Mouse (Mus musculus): ENCODE measurements around the gene Tgif1. TPM values are rescaled to one million over a fixed set of nuclear protein-coding genes. Genes with fewer than 3 reads are reported as not detected.

The Tgif1 gene
- polyA plus RNA-seq, 2 experiments from 2014 or later = 38.4 to 58.2 TPM

DNA sequence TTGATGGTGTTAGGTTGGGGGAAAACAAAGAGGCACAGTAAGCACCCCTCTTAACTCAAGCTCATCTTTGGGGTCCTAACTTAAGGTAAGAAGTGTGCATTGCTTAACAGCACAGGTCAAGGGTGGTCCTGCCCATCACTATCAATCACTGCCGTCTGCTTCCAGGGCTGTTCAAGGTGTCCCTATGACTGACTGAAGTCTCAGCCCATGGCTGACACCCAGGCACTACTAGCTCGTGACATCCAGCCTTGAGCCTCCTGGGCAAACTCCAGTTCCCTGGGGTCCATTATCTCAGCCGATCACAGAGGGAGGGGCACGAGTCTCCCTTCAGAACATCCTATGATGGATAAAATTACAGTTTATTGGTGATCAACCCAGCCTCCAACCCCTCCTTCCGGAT lies 12.7 kb upstream of the Tgif1 start:
- no peak for ATAC-seq

DNA sequence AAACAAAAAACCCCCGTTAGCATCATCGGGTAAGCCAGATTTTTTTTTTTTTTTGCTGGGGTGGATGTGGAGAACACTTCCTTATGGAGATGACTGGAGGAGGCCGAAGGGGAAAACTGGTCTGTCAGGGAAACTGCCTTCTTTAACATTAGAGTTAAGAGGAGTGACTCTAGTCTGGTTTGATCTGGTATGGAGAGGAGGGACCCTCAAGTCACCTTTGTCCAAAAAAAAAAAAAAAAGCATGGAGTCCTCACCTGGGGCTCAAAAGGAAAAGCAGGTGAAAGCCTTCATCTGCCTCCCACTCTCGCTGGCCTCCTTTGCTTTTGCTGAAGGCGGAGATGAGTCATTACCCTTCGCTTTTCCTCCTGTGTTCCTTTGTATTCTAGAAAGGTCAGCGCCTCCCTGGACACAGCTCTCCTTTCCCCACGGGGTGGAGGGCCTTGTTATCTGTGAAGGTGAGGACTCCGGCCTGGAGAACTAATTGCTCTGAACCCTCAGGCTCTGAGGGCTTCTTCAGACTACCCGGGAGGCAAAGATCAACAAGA lies 11.8 kb upstream of the Tgif1 start:
- no peak for ATAC-seq

DNA sequence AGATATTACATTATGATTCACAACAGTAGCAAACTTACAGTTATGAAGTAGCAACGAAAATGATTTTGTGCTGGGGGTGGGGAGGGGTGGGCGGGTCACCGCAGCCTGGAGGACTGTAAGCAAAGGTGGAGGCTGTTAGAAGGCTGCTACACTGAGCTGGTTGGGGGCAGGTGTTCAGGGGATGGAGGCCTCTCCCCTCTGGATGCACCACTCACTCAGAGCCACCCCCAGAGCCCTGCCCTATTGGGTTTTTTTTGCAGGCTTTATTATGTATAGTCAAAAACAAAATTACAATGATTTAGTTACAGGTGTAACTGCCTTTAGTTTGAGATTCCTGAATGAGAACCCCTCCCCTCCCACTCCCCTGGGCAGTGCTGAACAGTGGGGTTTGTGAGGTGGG lies 11.3 kb upstream of the Tgif1 start:
- ATAC-seq = no peak

DNA sequence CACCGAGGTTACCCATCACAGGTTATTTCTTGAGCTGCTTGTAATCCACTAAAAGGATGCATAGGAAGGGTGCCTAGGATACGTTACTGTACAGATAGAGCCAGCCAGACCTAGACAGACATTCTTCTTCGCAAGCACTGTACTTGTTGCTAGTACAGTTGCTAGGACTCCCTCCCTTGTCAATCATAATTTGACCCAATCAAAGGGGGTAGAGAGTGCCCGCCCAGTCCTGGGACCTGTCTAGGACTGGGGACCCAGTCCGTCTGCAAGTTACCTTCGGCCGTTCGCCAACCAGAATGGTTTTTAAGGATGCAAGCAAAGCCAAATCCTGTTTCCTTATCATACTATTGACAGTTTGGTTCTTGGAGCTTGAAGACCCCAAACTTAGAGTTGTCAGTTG lies 10.8 kb upstream of the Tgif1 start:
- ATAC-seq = no peak

DNA sequence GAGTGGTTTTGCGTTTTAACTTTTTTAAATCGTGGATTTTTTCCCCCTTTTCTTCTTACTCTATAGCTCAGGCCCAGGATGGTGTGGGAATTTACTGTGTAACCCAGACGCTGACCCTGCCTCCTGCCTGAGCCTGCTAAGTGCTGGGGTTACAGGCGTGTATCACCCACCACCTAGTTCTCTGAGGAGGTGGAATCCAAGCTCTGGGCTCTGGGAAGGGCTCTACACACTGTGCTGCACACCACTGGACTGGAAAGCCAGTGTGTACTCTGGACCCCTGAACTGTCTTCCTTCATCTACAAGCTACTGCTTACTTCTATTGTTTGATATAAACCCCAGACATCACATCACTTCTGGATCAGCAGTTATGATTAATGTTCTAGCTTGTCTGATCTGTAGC lies 5.5 kb upstream of the Tgif1 start:
- no peak for ATAC-seq

DNA sequence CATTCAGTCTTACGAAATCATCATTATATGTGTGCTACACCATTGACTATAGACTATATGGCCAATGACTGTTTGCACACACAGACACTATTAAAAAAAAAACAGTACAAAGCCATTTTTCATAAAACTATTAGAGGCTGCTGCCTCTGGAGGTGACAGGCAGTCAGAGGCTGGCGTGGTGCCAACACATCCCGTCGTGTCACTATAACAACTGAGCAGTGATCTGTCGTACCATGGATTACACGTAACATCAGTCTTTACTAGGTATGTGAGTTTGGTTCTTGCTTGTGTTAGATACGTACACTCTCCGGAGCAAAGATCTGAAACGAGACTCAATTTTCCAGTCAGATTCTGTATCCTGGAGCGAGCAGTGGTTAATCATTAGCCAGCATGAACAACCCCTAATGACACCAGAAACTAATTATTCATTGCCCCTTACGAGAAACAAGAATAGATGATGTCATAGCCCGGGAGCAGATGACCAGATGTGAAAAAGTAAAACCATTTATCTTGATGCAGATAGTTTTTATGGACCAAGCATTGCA lies 3.6 kb upstream of the Tgif1 start:
- ATAC-seq = no peak

DNA sequence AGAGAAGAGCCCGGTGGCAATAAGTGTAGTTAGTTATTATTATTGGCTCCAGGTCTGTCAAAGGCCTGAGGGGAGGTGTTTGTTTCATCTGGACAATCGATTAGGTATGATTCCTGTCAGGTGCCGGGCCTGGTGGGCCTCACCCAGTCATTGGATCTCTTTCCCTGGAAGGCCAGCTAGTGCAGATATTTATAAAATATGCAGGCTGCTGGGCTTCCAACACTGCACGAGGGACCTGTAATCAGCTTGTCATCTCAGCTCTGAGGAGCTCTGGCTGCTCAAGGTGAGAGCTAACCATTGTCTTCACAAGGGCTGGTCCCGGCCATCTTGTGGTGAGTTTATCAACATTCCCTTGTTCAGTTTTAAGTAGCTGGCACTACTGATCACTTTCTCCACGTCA lies 675 bp upstream of the Tgif1 start:
- no peak for ATAC-seq

DNA sequence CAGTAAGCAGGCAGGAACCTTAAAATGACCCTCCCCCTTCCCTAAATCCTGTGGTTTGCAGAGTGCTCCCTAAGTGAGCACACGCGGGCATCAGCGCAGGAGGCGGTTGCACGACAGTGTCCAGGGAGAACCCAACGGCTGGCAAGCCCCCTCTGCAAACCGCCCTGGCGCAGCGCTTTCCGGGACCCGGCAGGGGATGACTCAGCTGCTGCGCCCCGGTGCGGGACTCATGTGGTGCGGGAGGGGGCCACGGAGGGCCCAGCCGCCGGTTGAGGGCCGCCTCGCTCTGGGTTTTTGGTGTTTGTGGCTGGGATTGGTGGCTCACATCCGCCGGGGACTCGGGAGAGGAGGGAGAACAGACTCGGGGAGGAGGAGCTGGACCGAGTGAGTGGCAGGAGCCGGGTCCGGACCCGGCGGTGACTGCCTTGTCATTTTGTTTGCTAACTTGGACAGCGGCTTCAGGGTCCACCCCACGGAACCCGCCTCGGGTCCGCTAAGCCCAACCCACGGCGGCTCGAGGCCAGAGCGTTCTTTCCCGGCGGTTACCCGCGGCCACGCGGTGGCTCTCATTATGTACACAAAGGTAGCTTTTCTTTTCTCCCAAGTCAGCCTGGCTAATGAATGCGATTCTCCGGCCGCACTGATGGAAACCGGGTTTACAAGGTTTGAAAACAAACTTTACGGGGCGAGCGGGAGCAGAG lies 510 bp downstream of the Tgif1 start:
- peak; percentile 17 for ATAC-seq

DNA sequence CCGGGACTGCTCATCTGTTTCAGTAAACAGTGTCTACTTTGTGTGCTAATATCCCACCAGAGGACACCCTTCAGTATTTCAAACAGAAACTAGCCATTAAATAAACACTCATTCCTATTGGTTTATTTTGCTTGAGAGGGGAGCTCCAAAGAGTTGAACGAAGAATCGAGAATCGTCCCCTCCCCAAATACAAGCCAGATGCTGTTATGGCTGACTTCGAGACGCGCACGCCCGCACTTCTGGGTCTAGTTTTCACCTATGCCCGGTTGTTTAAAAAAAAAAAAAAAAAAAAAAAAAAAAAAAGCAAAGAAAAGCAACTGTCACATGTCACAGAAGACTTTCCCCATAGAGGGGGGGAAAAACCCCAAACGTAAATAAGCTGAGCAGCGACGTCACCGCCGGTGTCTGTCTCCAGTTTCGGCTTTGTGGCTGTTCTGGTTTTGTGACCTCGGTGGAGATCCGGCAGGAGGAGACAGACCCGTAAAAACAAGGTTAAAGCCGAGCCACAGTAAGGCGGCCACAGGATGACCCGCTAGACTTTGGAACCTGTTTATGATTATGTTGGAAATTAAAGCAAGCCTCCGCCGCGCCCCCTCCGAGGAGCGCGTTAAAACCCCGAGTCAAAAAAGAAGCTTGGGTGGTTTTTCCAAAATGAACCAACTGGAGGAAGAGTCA lies 1.2 kb downstream of the Tgif1 start:
- ATAC-seq = peak; percentile 44

DNA sequence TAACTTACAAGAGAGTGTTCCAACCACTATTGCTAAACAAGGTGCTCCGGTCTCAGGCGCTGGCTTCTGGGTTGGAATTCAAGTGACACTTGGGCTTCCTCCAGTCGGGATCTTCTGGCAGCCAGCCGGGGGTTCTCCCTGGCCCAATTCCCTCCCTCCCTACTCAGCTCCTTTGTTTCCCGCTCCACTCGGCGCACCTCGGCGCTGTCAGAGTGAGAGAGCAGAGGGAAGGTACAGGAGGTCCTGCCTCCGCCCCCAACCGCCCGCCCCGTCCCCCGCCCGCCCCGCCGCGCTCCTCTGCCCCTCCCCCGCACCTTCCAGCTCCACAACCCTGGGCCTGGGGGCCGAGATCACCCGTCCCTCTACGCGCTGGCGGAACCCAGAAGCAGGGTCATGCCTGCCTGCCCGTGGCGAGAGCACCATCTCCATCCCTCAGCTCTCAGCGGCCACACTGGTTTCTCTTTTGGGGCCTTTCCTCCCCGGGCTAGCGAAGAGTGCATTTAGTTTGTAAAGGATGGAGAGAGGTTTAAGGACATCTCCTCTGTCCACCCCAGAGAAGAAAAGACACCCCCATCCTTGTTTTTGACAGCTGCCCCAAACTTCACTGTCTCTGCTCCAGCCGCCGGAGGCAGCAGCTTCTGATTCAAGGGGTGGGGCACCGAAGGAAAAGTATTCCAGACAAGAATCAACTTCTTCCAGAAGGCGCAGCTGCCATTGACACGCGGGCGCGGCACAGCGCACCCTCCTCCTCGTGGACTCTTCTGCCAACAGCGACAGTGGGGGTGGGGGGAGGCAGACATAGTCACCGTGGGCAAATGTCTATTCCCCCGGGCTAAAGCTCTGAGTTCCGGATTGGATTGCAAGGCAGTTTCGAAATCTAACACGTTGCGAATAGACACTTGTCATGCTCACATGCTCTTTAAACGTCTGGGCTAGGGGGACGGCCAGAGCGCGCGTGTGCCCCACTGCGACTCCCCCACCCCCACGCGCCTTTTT lies 2.1 kb downstream of the Tgif1 start:
- ATAC-seq = peak; percentile 17

DNA sequence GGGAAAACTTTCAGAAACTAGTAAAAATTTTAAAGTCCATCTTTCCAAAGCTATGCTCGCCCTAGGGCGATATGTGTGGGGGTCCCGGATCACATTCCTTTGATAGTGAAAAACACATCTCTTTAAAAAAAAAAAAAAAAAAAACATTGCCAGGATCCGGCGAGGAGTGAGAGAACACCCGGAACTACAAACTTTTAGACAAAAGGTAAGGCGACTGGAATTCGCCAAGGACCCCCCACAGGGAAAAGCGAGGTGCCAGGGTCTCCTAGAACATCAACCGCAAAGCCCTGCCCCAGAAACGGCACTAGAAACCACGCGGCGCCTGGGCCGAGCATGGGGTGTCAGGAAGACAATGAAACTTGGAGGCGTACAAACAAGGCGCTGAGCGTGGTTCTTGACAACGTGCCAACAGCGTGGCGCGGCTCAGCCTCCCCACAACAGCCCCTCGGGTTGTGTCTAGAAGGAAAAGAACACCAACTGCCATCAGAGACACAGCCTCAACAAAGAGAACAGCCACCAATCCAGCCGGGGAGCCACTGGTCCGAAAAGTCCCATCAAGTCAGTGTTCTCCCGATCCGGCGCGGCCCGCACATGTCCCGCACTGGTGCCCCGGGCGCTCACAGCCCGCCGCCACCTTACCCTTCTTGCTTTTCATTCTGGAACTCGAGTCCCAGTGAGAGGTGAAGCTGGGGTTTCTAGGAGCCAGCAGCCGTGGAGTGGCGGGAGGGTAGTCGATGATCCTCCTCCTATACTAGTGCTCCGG lies 2.9 kb downstream of the Tgif1 start:
- ATAC-seq = no peak

DNA sequence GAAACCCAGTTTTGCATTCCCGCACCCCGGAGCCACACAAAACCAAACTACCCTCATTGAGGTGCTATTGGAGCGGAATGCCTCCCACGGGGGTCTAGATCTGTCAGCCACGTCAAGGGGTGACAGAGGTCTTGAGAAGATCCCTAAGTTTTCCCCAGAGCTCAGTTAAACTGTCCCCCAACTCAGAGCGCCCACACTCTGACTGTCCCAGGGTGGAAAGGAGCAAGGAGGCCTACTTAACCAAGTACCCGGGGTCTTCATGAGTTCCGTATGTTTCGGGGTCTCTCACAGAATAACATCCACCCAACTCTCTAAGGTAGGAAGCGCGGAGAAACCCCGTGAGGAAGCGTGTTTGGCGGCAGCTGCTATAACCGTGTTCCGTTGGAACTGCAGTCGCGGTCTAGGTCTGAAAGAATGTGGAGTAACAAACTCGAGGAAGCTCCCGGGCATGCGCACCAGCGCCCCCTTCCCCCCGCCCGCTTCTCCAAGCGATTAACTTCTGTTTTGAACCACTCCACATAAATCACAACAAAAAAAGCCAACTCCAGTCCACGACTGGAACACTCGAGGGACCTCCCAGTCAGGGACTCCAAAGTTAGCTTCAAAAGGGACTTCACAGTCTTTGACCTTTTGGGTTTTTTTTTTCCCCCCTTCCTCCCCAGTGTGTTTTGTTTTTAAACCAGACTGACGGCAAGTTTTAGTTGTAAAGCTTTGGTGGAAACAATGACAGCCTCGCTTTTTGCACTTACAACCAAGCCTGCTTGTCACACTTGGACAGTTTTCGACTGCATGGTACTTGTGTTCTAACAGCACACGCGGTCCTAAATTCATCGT lies 3.7 kb downstream of the Tgif1 start:
- ATAC-seq = peak; percentile 7

DNA sequence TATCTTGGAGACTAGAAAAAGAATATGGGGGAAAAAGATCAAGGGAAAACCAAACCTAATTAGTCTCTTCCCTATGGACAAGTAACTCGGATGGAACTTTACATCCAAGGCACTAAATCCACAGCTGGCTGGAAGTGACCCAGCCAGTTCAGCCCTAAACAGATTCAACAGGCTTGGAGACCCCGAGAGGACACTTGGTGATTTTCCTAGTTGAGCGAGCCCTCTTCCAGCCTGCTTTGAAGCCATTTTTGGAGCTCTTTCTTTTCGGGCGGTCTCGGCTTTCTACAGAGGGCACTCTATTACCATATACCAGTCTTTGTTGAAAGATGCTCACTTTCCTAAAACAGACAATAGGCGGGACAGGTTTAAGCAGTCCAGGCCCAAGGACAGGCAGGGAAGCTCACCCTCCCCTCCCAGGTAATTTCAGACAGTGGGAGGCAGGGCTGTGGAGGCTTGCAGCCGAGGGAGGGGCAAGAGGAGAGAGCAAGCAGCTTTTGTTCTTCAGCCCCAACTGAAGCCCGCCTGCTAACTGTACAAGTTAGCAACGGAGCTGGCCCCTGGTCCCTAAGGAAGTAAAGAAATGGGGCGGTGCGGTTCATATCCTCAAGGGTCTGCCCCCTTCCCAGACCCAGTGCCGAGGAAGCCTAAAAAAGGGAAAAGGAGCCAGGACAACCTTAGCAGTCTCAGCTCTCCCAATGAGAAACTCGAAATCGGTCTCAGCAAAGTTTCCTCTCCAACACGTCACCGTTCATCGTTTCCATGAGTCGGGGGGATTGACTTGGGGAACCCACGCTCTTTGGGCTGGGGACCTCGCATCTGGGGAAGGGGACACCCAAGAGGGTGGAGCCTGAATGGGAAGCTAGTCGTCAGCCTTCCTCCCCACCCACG lies 4.6 kb downstream of the Tgif1 start:
- no peak for ATAC-seq

DNA sequence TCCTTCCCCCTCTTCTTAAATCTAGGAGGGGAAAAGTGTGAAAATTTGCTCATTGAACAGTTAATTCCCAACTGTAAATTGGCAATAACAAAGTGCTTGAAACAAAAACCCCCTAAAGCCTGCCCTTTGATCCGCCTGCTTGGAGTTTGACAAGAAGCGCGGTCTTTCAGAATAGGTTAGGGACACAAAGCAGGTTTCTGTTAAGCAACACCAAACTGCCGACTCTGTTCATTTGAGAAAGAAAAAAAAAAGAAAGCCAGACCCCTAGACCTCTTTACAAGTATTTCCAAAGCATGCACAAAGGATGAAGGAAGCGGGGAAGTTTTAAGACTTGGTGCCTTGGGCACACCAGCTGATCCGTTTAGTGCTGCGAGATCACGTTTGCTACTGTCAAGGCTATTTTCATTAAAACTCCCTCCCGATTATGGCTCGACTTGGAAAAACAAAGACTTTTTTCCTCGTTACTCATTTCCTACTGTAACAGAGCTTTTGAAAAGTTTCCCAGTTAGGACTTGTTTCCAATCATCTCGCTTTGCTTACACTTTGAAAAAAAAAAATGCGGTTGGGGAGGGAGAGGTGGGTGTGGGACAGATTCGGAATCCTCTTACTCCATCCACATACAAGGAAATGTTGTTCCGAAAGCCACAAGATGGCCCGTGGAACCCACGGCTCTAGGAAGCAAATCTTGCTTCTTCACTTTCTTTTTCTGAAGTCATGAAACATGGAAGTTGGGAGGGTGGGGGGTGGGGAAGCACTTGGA lies 5.4 kb downstream of the Tgif1 start:
- no peak for ATAC-seq

DNA sequence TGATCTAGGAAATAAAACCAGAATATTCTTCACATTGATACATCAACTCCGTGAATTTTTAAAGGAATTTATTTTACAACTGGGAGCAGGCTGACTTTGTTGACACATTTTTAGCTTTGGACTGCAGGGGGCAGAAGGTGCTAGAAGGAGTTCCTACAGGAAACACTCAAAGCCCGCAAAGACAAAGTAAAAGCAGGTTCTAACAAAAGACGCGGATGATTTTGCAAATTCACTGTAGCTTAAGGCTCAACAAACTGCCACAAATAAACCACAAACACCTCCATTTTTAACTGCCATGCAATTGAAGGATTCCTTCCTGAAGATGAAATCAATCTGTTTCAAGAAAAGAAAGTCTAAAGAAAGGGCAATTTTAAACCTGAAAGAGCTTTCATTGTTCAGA lies 6.3 kb downstream of the Tgif1 start:
- peak; percentile 25 for ATAC-seq

DNA sequence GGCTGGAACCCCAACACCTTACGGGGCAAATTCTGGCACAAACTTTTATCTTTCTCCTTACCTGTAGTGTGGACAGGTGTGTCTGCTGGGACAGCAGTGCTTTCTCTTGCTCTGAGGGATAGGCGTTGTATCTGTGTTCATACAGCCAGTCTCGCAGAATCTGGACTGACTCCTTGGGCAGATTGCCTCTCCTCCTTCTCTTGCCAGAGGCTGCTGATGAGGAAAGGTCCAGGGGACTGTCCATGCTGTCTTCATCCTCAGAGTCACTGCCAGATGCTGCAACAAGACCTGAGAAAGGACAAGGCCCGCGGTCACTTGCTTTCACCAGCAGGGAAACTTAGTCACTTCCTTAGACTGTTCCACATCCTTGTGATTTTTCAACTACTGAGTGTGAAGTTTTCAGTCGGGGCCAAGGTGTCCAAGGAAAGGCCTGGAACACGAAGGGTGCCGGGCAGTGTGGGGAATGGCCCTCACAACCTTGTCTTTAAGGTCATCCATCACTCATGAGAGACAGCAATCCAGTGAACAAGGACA lies 7.2 kb downstream of the Tgif1 start:
- no peak for ATAC-seq

DNA sequence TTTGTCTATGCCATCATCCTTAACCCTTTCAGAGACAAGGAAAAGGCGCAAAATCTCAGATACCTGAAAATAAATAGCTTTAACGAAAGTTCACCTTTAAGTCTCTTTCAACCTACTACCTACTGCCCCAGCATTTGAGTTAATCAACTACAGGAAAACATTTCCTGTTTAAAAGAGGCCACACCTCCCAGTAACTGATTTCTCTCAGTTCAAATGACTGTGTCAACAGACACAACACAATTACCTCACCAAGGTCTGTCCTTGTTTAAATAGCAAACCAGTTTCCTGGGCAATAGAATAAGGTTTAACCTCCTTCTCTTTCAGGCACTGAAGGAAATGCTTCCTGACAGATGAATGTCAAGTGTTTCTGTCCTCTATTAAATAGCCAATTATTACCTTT lies 7.8 kb downstream of the Tgif1 start:
- ATAC-seq = peak; percentile 6

DNA sequence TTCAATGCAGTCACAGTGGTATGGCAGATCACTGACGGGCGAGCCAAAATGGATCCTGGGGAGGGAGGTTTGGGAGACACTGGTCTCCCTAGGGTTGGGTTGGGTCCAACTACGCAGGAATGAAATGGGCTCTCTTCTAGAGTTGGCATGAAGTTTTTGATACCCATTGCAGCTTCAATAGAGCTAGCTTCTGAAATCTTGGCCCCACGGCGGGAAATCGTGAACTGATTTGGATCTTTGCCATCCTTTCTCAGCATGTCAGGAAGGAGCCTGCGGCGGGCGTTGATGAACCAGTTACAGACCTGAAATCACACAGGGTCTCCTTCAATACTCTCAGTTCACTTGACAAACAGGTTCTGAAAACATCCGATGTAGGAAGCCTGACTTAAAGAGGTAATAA lies 8.4 kb downstream of the Tgif1 start:
- ATAC-seq = no peak

DNA sequence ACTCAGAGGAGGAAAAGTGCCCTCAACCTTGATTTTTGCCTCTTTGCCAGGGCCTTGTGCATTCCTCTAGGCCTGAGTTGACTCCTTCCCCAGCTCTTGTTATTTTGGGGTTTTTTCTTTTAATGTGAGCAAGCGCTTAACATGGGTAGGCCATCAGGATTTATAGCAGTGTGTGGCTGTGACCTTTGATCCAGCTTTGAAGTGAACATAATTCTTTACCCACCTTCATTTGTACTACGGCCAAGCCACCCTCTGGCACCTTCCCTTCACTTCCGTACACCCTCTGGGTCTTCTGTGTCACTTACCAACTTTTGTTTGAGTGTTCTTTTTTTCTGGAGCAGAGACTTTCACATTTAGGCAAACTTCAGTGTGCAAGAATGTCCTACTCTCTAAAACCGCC lies 10.1 kb downstream of the Tgif1 start:
- no peak for ATAC-seq

All from activated CD4-positive, CD25-positive, alpha-beta regulatory T cell, adult 4 months (primary cell).